Mouse (Mus musculus) T-helper 1 cell (primary cell): ENCODE results near the gene Slc25a25.

Source experiments
- in situ Hi-C: fragments of 300-600 bp; cut with MboI, MseI; formaldehyde crosslinking; loops from one replicate; pipeline ENCODE4 v1.15.1; 2025; ENCODE audit warnings: high pct_unique_total_duplicates

Slc25a25 gene

GRCm38 (mm10) chr2:32463773-32464172 is 12.5 kb upstream of the Slc25a25 start:
- in situ Hi-C loops: no loop called here

GRCm38 (mm10) chr2:32459657-32460056 is 8.4 kb upstream of the Slc25a25 start:
- in situ Hi-C loops: no loop called here

- in situ Hi-C loops: no loop called here
Measured at GRCm38 (mm10) chr2:32458300-32458699, 7.1 kb upstream of the Slc25a25 start.

- in situ Hi-C loops: no loop called here
Measured at GRCm38 (mm10) chr2:32455101-32455500, 3.9 kb upstream of the Slc25a25 start.

GRCm38 (mm10) chr2:32454633-32455032 is 3.4 kb upstream of the Slc25a25 start:
- in situ Hi-C loops: no loop called here

- in situ Hi-C loops: no loop called here
Measured at GRCm38 (mm10) chr2:32453641-32454303, 2.5 kb upstream of the Slc25a25 start.

GRCm38 (mm10) chr2:32452441-32452971 is 1.3 kb upstream of the Slc25a25 start:
- in situ Hi-C loops: no loop called here

GRCm38 (mm10) chr2:32451870-32452372 is 676 bp upstream of the Slc25a25 start:
- in situ Hi-C loops: no loop called here

- in situ Hi-C loops: no loop called here
Measured at GRCm38 (mm10) chr2:32449761-32450754, 1.2 kb downstream of the Slc25a25 start, which contains the start of gene Naif1. Naif1 (plus strand) TSS chr2:32450457.

- in situ Hi-C loops: no loop called here
Measured at GRCm38 (mm10) chr2:32448480-32448879, 2.8 kb downstream of the Slc25a25 start.

GRCm38 (mm10) chr2:32447264-32447936 is 3.8 kb downstream of the Slc25a25 start:
- in situ Hi-C loops: no loop called here

- in situ Hi-C loops: no loop called here
Measured at GRCm38 (mm10) chr2:32445535-32445934, 5.7 kb downstream of the Slc25a25 start.

- in situ Hi-C loops: no loop called here
Measured at GRCm38 (mm10) chr2:32441550-32441949, 9.7 kb downstream of the Slc25a25 start.

- in situ Hi-C loops: no loop called here
Measured at GRCm38 (mm10) chr2:32440632-32441031, 10.6 kb downstream of the Slc25a25 start.

GRCm38 (mm10) chr2:32440164-32440563 is 11.1 kb downstream of the Slc25a25 start:
- in situ Hi-C loops: no loop called here

GRCm38 (mm10) chr2:32439177-32439576 is 12.1 kb downstream of the Slc25a25 start:
- in situ Hi-C loops: no loop called here

- in situ Hi-C loops: no loop called here
Measured at GRCm38 (mm10) chr2:32438733-32439132, 12.5 kb downstream of the Slc25a25 start.

- in situ Hi-C loops: no loop called here
Measured at GRCm38 (mm10) chr2:32437612-32438166, 13.6 kb downstream of the Slc25a25 start.

- in situ Hi-C loops: no loop called here
Measured at GRCm38 (mm10) chr2:32436686-32437372, 14.4 kb downstream of the Slc25a25 start.
